Mouse (Mus musculus): ENCODE results near the gene Sprr2f.

The Sprr2f gene

GRCm38 (mm10) chr3:92364887-92365286 lies at the start of gene Sprr2f:
Sprr2f (plus strand) TSS chr3:92365187.
- no peak for DNase-seq (ENCODE audit: low read depth in 1 of 2, low spot score in 2 of 2)

GRCm38 (mm10) chr3:92316320-92316719 lies 48.7 kb upstream of the Sprr2f start, which contains the start of gene Sprr2b:
Sprr2b (plus strand) TSS chr3:92316620.
- DNase-seq (ENCODE audit: low read depth in 1 of 2, low spot score in 2 of 2) = no peak

DNA sequence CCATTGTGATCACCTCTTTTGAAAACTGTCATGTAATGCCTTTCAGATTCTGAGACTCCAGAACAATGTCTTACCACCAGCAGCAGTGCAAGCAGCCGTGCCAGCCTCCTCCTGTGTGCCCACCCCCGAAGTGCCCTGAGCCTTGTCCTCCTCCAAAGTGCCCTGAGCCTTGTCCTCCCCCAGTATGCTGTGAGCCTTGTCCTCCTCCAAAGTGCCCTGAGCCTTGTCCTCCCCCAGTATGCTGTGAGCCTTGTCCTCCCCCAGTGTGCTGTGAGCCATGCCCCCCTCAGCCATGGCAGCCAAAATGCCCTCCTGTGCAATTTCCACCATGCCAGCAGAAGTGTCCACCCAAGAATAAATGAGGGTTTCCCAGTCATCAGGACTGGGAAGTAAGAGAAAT lies 47.6 kb upstream of the Sprr2f start:
- DNase-seq (ENCODE audit: low read depth in 1 of 2, low spot score in 2 of 2) = no peak

DNA sequence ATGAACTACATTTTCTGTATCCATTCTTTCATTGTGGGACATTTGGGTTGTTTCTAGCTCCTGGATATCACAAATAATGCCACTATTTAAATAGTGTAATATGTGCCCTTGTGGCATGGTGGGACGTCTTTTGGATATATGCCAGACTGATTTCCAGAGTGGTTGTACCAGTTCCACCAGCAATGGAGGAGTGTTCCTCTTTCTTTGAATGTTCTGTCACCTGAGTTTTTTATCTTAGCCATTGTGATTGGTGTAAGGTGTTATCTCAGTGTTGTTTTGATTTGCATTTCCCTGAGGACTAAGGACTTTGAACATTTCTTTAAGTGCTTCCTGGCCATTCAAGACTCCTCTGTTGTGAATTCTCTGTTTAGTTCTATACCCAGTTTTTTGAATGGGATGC lies 28.7 kb upstream of the Sprr2f start:
- no peak for DNase-seq (ENCODE audit: low read depth in 1 of 2, low spot score in 2 of 2)

DNA sequence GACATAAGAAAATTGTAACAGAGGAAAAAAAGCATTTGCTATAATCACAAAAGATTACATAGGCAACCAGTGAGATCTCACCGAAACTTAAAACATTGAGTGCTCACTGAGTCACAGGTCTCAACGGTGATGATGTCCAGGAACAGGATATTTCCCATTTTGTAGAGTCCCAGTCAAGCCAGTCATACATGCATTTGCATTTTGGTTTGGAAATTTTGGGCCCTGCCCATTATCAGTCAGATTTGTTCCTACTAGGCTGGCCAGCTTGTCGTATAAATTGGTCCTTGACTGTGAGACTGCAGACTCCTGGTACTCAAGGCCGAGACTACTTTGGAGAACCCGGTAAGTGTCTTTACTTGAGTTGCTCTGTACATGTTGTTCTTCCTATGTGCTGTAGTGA lies 26.1 kb upstream of the Sprr2f start, which contains the start of gene Sprr2d:
Sprr2d (plus strand) TSS at position 301 of the 400 bp plus-strand sequence.
- DNase-seq (ENCODE audit: low read depth in 1 of 2, low spot score in 2 of 2) = no peak

DNA sequence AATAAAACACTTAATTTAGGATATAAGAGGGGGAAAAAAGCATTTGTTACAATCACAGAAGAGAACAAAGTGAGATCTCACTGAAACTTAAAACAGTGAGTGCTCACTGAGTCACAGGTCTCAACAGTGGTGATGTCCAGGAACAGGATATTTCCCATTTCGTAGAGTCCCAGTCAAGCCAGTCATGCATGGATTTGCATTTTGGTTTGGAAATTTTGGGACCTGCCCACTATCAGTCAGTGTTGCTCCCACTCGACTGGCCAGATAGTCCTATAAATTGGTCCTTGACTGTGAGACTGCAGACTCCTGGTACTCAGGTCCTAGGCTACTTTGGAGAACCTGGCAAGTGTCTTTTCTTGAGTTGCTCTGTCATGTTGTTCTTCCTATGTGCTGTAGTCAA lies 13.1 kb upstream of the Sprr2f start, which contains the start of gene Sprr2e:
Sprr2e (plus strand) TSS at position 301 of the 400 bp plus-strand sequence.
- no peak for DNase-seq (ENCODE audit: low read depth in 1 of 2, low spot score in 2 of 2)

GRCm38 (mm10) chr3:92361619-92362018 lies 3.4 kb upstream of the Sprr2f start:
- DNase-seq (ENCODE audit: low read depth in 1 of 2, low spot score in 2 of 2) = no peak

DNA sequence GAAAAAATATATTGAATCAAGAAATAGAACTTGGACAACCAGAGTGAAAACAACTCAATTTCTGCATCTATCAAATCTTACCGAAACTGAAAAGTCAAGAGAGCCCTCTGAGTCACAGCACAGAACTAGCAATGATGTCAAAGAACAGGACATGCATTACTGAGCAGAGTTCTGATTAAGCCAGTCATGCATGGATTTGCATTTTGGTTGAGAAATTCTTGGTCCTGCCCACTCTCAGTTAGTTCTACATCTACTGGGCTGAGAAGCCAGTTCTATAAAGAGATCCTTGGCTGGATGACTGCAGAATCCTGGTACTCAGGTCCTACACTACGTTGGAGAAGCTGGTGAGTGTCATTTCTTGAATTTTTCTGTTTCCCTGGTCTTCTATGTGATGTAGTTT lies 8.6 kb downstream of the Sprr2f start:
- DNase-seq (ENCODE audit: low read depth in 1 of 2, low spot score in 2 of 2) = no peak

DNA sequence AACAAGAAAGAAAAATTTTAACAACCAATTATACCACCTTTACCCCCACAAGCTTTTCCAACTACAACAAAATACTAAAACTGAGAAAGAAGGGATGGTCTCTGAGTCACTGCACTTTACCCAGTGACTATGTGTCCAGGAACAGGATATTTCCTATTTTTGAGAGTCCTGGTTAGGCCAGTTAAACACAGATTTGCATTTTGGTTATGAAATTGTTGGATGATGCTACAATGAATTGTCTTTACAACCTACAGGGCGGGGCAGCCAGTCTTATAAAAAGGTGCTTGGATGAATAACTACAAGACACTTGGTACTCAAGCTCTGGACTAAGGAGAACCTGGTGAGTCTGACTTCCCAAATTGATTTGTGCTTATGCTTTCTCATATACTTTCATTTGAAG lies 20.4 kb downstream of the Sprr2f start, which contains the start of gene Sprr2h:
Sprr2h (plus strand) TSS at position 301 of the 400 bp plus-strand sequence.
- no peak for DNase-seq (ENCODE audit: low read depth in 1 of 2, low spot score in 2 of 2)

DNA sequence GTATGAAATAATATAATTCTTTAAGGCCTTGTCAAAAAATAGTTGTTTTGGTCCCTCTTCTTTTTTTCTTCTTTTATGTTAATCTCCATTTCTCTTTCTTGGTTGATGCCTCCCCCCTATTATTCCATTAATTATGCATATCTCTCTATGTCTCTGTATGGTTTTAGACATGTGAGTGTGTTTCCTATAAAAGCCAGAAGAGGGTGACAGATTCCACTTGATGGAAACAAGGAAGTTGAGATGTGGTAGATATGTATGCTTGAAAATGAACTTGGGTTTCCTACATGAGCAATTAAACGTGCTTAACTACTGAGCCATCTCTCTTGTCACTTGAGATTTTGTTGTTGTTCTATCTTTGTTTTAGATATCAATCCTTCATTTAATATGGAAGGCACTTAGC lies 29.3 kb downstream of the Sprr2f start:
- no peak for DNase-seq (ENCODE audit: low read depth in 1 of 2, low spot score in 2 of 2)

DNA sequence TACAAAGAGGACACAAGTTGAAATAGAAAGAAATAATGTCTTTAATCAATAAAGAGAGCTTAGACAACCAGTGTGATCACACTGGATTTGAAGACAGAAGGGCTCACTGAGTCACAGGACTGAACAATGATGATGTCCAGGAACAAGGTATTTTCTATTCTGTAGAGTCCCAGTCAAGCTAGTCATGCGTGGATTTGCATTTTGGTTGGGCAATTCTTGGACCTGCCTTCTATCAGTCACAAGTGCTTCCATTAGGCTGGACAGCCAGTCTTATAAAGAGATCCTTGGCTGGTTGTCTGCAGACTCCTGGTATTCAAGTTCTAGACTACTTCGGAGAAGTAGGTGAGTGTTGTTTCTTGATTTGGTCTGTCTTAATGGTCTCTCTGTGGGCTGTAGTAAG lies 42.7 kb downstream of the Sprr2f start, which contains the start of gene Sprr2i:
Sprr2i (plus strand) TSS at position 301 of the 400 bp plus-strand sequence.
- no peak for DNase-seq (ENCODE audit: low read depth in 1 of 2, low spot score in 2 of 2)

All from monocyte, adult 2 months (primary cell).